In the genomic region with DNA sequence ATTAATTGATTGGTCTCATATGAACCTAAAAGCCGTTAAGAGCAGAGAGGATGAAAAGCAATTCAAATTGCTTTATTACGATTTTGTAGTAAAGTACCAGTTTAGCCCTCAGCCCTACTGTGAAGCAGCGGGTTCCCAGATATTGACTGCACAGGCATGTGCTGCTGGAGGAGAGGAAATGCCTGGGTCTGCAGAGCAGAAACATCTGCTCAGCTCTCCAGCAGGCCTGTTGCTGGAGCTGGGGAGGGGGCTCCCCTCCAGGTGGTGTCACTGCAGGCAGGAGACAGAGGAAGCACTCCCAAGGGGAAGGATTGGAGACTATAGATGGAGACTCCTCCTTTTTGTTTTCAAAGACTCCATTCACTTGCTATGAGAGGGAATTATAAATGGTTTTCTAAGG, we compare ENCODE assay signal across 15 mouse cellular contexts.
A peak's percentile ranks its signal among the peaks of the same experiment; 100 is the strongest.
DNase-seq lines count a peak whose midpoint lies in the region; ATAC-seq and TF ChIP-seq lines count a peak whose summit lies in the region.
"Had no signal": no experiment of that assay in that cellular context is flagged by ENCODE, and none has a peak within 500 bp of the region (broad histone marks: within the 10 kb centered on the region; RNA-seq: fewer than 3 reads in every experiment).

No protein-coding gene starts in this region.

- H3K9ac ChIP-seq in kidney, postnatal 0 days (ENCODE audit: low read depth, low read length) = no peak overlapping the region
- H3K9ac ChIP-seq in embryonic facial prominence, embryonic 11.5 days (replicated peaks; ENCODE audit: low read length) = no peak overlapping the region
- no peak overlapping the region for H3K9ac ChIP-seq in forebrain, postnatal 0 days
- H3K9ac ChIP-seq in midbrain, embryonic 15.5 days = no peak overlapping the region
- H3K9ac ChIP-seq: neural tube, embryonic 12.5 days had no signal

- no peaks in the 10 kb centered on the region for H3K9me3 ChIP-seq in kidney, postnatal 0 days (replicated peaks; ENCODE audit: low read length)
- H3K9me3 ChIP-seq in embryonic facial prominence, embryonic 11.5 days (replicated peaks; ENCODE audit: control insufficient read depth, low read length) = no peaks in the 10 kb centered on the region
- H3K9me3 ChIP-seq in forebrain, postnatal 0 days (ENCODE audit: low read length) = no peaks in the 10 kb centered on the region
- H3K9me3 ChIP-seq in midbrain, embryonic 15.5 days = no peaks in the 10 kb centered on the region
- H3K9me3 ChIP-seq: neural tube, embryonic 12.5 days had no signal

- TF ChIP-seq CTCF in kidney, postnatal 0 days (IDR thresholded peaks at IDR 0.05; ENCODE audit: low read depth) = no peak
- TF ChIP-seq CTCF in forebrain, postnatal 0 days (IDR thresholded peaks at IDR 0.05; ENCODE audit: low read depth) = no peak

- peak; percentile 19 for DNase-seq in kidney, postnatal 0 days (ENCODE audit: low spot score)
- no peak for DNase-seq in kidney, postnatal 25 days
- peak; percentile 25 for DNase-seq in embryonic facial prominence, embryonic 11.5 days (ENCODE audit: low spot score)
- peak; percentile 11 for DNase-seq in forebrain, postnatal 0 days
- no peak for DNase-seq in adrenal gland, adult 18-20 months (ENCODE audit: low spot score in 2 of 2)
- no peak for DNase-seq in left cerebral cortex, postnatal 4 days
- DNase-seq: cerebellum, postnatal 36 days; gastrocnemius, postnatal 10 days; layer of hippocampus, adult 9-11 months; lung, adult 2 months; right cerebral cortex, adult 18-20 months had no signal

- ATAC-seq in kidney, postnatal 0 days (replicated peaks; ENCODE audit: low FRiP score, low read depth) = no peak
- no peak for ATAC-seq in embryonic facial prominence, embryonic 11.5 days (replicated peaks; ENCODE audit: insufficient number of reproducible peaks, low FRiP score, low TSS enrichment, low read depth)
- peak; percentile 53 for ATAC-seq in forebrain, postnatal 0 days
- ATAC-seq in midbrain, embryonic 15.5 days (replicated peaks) = peak; percentile 33; the same call in 1 of the 2 replicates
- ATAC-seq in cerebellum, adult (ENCODE audit: insufficient number of reproducible peaks, low FRiP score, low TSS enrichment) = no peak

- H3K4me3 ChIP-seq in kidney, postnatal 0 days (replicated peaks; ENCODE audit: low read depth, low read length) = no peak overlapping the region
- H3K4me3 ChIP-seq in embryonic facial prominence, embryonic 11.5 days (ENCODE audit: low read depth, low read length) = no peak overlapping the region
- H3K4me3 ChIP-seq in forebrain, postnatal 0 days (ENCODE audit: low read depth, low read length) = no peak overlapping the region
- no peak overlapping the region for H3K4me3 ChIP-seq in midbrain, embryonic 15.5 days
- H3K4me3 ChIP-seq: erythroblast, embryonic 14.5 days; neural tube, embryonic 12.5 days had no signal

- H3K4me1 ChIP-seq in kidney, postnatal 0 days (replicated peaks; ENCODE audit: insufficient read depth, low read length) = no peaks in the 10 kb centered on the region
- H3K4me1 ChIP-seq in embryonic facial prominence, embryonic 11.5 days (ENCODE audit: control insufficient read depth, insufficient read depth, low read length) = no peaks in the 10 kb centered on the region; the same call in 1 of the 2 replicates
- H3K4me1 ChIP-seq in forebrain, postnatal 0 days (ENCODE audit: insufficient read depth) = no peaks in the 10 kb centered on the region
- H3K4me1 ChIP-seq in midbrain, embryonic 15.5 days = peaks cover 6% of the 10 kb centered on the region; the same call in 1 of the 2 replicates

- no peak overlapping the region for H3K27ac ChIP-seq in kidney, postnatal 0 days
- no peak overlapping the region for H3K27ac ChIP-seq in embryonic facial prominence, embryonic 11.5 days (replicated peaks; ENCODE audit: low read depth, low read length)
- no peak overlapping the region for H3K27ac ChIP-seq in forebrain, postnatal 0 days (ENCODE audit: low read depth, low read length)
- H3K27ac ChIP-seq in midbrain, embryonic 15.5 days = no peak overlapping the region
- H3K27ac ChIP-seq: neural tube, embryonic 12.5 days had no signal

- H3K27me3 ChIP-seq in kidney, postnatal 0 days (ENCODE audit: insufficient read depth, low read length) = no peaks in the 10 kb centered on the region
- no peaks in the 10 kb centered on the region for H3K27me3 ChIP-seq in embryonic facial prominence, embryonic 11.5 days (ENCODE audit: control insufficient read depth, insufficient read depth, low read length)
- no peaks in the 10 kb centered on the region for H3K27me3 ChIP-seq in forebrain, postnatal 0 days (ENCODE audit: insufficient read depth, low read length)
- no peaks in the 10 kb centered on the region for H3K27me3 ChIP-seq in midbrain, embryonic 15.5 days (replicated peaks)
- H3K27me3 ChIP-seq: neural tube, embryonic 12.5 days had no signal

- no peak overlapping the region for H3K4me2 ChIP-seq in kidney, postnatal 0 days (ENCODE audit: low read length)
- H3K4me2 ChIP-seq in embryonic facial prominence, embryonic 11.5 days (ENCODE audit: low read depth, low read length) = no peak overlapping the region
- no peak overlapping the region for H3K4me2 ChIP-seq in forebrain, postnatal 0 days (ENCODE audit: low read depth)
- no peak overlapping the region for H3K4me2 ChIP-seq in midbrain, embryonic 15.5 days
- H3K4me2 ChIP-seq: neural tube, embryonic 12.5 days had no signal

- intact Hi-C loops in left cerebral cortex, postnatal 4 days (cut with DNase I) = no loop called here

- 35% methylated on average over 3 of the region's 3 CpGs for WGBS in kidney, postnatal 0 days
- WGBS in embryonic facial prominence, embryonic 11.5 days = 37% methylated on average over 3 of the region's 3 CpGs
- WGBS in forebrain, postnatal 0 days = 21% methylated on average over 3 of the region's 3 CpGs
- WGBS in midbrain, embryonic 15.5 days = 37% methylated on average over 3 of the region's 3 CpGs

- H3K36me3 ChIP-seq in kidney, postnatal 0 days (ENCODE audit: insufficient read depth, low read length) = no peaks in the 10 kb centered on the region
- H3K36me3 ChIP-seq in embryonic facial prominence, embryonic 11.5 days (replicated peaks; ENCODE audit: control insufficient read depth, insufficient read depth, low read depth, low read length) = no peaks in the 10 kb centered on the region
- no peaks in the 10 kb centered on the region for H3K36me3 ChIP-seq in forebrain, postnatal 0 days (ENCODE audit: insufficient read depth)
- H3K36me3 ChIP-seq in midbrain, embryonic 15.5 days (replicated peaks) = no peaks in the 10 kb centered on the region
- H3K36me3 ChIP-seq: neural tube, embryonic 12.5 days had no signal

Comparison
In these comparisons a context has a peak if more than half of its experiments do, and no peak if none do; other contexts are left out.
1. DNase-seq: peak in kidney, postnatal 0 days (single experiment), embryonic facial prominence, embryonic 11.5 days (single experiment) and forebrain, postnatal 0 days (single experiment); none in kidney, postnatal 25 days (0 of 2), adrenal gland, adult 18-20 months (0 of 2) and left cerebral cortex, postnatal 4 days (single experiment).
2. ATAC-seq: peak in forebrain, postnatal 0 days (single experiment) and midbrain, embryonic 15.5 days (single experiment); none in kidney, postnatal 0 days (single experiment), embryonic facial prominence, embryonic 11.5 days (single experiment) and cerebellum, adult (single experiment).